In genomic region chr3:86538645-86539554, GRCm38 (mm10) we compare ENCODE assay signal across 9 mouse cellular contexts. TPM values are rescaled to one million over a fixed set of nuclear protein-coding genes. Genes with fewer than 3 reads are reported as not detected.
DNase-seq lines count a peak whose midpoint lies in the region; ATAC-seq lines count a peak whose summit lies in the region.
"Had no signal": no experiment of that assay in that cellular context is flagged by ENCODE, and none has a peak within 500 bp of the region (broad histone marks: within the 10 kb centered on the region; RNA-seq: fewer than 3 reads in every experiment).

No protein-coding gene starts in this region.

- H3K27ac ChIP-seq in hindbrain, embryonic 16.5 days (ENCODE audit: low read depth, low read length), result peak overlapping the region; percentile 80
- H3K27ac ChIP-seq in midbrain, embryonic 16.5 days (ENCODE audit: low read length), result peak overlapping the region; percentile 61

- H3K36me3 ChIP-seq in hindbrain, embryonic 16.5 days (ENCODE audit: control insufficient read depth, insufficient read depth, low read length), result no peaks in the 10 kb centered on the region
- no peaks in the 10 kb centered on the region for H3K36me3 ChIP-seq in midbrain, embryonic 16.5 days (ENCODE audit: control insufficient read depth, insufficient read depth, low read length)

- H3K4me2 ChIP-seq in hindbrain, embryonic 16.5 days (ENCODE audit: low read length), result peak overlapping the region; percentile 41
- peak overlapping the region; percentile 33 for H3K4me2 ChIP-seq in midbrain, embryonic 16.5 days (ENCODE audit: low read length)

- no peak overlapping the region; the same call in 1 of the 2 replicates for H3K9ac ChIP-seq in hindbrain, embryonic 16.5 days (ENCODE audit: low read depth, low read length)
- no peak overlapping the region for H3K9ac ChIP-seq in midbrain, embryonic 16.5 days (ENCODE audit: low read depth, low read length)

- no peaks in the 10 kb centered on the region for H3K27me3 ChIP-seq in hindbrain, embryonic 16.5 days (replicated peaks; ENCODE audit: control insufficient read depth, insufficient read depth, low read length)
- H3K27me3 ChIP-seq in midbrain, embryonic 16.5 days (ENCODE audit: control insufficient read depth, insufficient read depth, low read depth, low read length), result no peaks in the 10 kb centered on the region; the same call in 1 of the 2 replicates

- peaks cover 11% of the 10 kb centered on the region for H3K4me1 ChIP-seq in hindbrain, embryonic 16.5 days (ENCODE audit: control insufficient read depth, insufficient read depth, low read depth, low read length)
- H3K4me1 ChIP-seq in midbrain, embryonic 16.5 days (ENCODE audit: control insufficient read depth, insufficient read depth, low read length), result peaks cover 9% of the 10 kb centered on the region; the same call in 1 of the 2 replicates

- DNase-seq in cerebellum, postnatal 10 days, result peak; percentile 12 to 48
- no peak for DNase-seq in cerebellum, adult 18-20 months
- DNase-seq in adrenal gland, postnatal 25 days, result peak; percentile 30
- DNase-seq in spleen, postnatal 36 days (ENCODE audit: low spot score in 2 of 2), result no peak
- DNase-seq in layer of hippocampus, adult 18-20 months (ENCODE audit: low spot score in 2 of 2), result no peak

- 20% methylated on average over 13 of the region's 13 CpGs for WGBS in hindbrain, embryonic 16.5 days
- 15% methylated on average over 13 of the region's 13 CpGs for WGBS in midbrain, embryonic 16.5 days

- peak; percentile 78 for ATAC-seq in hindbrain, embryonic 16.5 days
- peak; percentile 73 for ATAC-seq in midbrain, embryonic 16.5 days
- ATAC-seq in granulocyte monocyte progenitor cell, adult 5-6 weeks (replicated peaks; ENCODE audit: poor library complexity, severe bottlenecking), result no peak

- no peaks in the 10 kb centered on the region for H3K9me3 ChIP-seq in hindbrain, embryonic 16.5 days (ENCODE audit: control insufficient read depth, low read length)
- H3K9me3 ChIP-seq in midbrain, embryonic 16.5 days (replicated peaks; ENCODE audit: control insufficient read depth, low read length, poor library complexity, severe bottlenecking), result no peaks in the 10 kb centered on the region

- H3K4me3 ChIP-seq in hindbrain, embryonic 16.5 days (ENCODE audit: low read length), result no peak overlapping the region
- H3K4me3 ChIP-seq in midbrain, embryonic 16.5 days (ENCODE audit: low read depth, low read length), result no peak overlapping the region

RNA-seq across cellular contexts. Expression of gene Mab21l2, which starts 9.5 kb away (rescaled TPM):
- 10.9 and 11.4 TPM in 2 replicates for total RNA-seq in adrenal gland, postnatal 25 days (2021)
- 190 and 200 TPM in 2 replicates for polyA plus RNA-seq in hindbrain, embryonic 16.5 days (2015; fragmentation: Nextera tagmentation; extraction: Ambion mirVana)
- 53.9 and 67.8 TPM in 2 replicates for polyA plus RNA-seq in midbrain, embryonic 16.5 days (2015; fragmentation: Nextera tagmentation; extraction: Ambion mirVana)
- total RNA-seq in granulocyte monocyte progenitor cell, adult 5-6 weeks (2014; fragmentation: Nextera tagmentation), result not detected in 2 replicates
- total RNA-seq in granulocyte monocyte progenitor cell, adult 5-6 weeks (2017), result not detected in 2 replicates
- total RNA-seq in layer of hippocampus, adult 18-20 months (2021), result under 1 TPM; 0.22 to 0.30 TPM
- polyA plus RNA-seq: spleen, adult 2 months had no signal

Comparison
In these comparisons a context has a peak if more than half of its experiments do, and no peak if none do; other contexts are left out.
1. DNase-seq: peak in cerebellum, postnatal 10 days (2 of 2) and adrenal gland, postnatal 25 days (single experiment); none in cerebellum, adult 18-20 months (0 of 2), spleen, postnatal 36 days (0 of 2) and layer of hippocampus, adult 18-20 months (0 of 2).